Mouse (Mus musculus) ovary, postnatal 14 days (tissue): ENCODE measurements around the gene Rbmx2.

Experiments used
- DNase-seq: peaks from one replicate; pipeline ENCODE4 v3.0.0; 2022; ENCODE audit warnings: low spot score

Rbmx2 gene

DNA sequence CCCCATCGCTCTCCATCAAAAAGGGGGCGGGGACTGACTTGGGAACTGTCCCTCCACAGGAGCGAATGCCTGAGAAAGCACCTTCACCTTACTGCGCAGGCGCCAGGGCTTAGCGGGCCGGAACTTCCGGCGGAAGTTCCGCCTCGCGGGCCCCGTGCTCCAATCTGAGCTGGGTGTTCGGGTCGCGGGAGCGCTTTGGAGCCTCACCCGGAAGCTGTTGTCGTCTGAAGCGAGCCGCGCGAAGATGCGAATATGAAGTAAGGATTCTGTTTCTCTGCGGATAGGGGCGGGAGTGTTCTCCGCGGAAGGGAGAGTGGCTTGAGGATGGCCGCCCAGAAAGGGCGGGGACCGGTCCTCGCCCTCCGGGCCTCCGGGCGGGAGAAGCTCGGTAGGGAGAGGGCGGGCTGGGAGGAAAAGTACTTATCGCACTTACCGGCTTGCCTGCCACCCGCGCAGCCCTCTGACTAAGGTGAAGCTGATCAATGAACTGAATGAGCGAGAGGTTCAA lies at the start of gene Rbmx2:
Gene Rbmx2 (plus strand): TSS at position 141 of the 508 bp plus-strand sequence.
- peak; percentile 72 for DNase-seq

GRCm38 (mm10) chrX:48666807-48667206 lies 28.0 kb upstream of the Rbmx2 start:
- no peak for DNase-seq

- no peak for DNase-seq
Measured at GRCm38 (mm10) chrX:48669588-48669987, 25.2 kb upstream of the Rbmx2 start.

GRCm38 (mm10) chrX:48671714-48672113 lies 23.1 kb upstream of the Rbmx2 start:
- no peak for DNase-seq

DNA sequence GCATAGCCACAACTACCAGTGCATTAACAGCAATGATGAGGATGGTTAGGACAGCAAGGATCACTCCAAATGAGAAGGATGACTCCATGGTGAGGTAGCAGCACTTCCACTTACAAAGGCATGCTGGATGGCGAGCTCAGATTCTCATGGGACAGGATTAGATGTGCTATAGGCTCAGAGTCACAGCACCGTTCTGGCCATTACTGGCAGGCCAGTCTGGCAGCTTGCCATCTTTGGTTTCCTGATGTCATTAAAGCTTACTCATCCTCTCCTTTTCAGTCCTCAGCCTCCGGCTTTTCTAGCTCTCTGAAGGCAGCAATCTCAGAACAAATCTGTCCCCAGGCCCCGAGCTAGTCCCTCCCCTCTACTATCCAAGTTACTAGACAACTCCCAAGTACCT lies 20.6 kb upstream of the Rbmx2 start, which contains the start of gene Gpr119:
Gene Gpr119 (minus strand): TSS at position 308 of the 400 bp plus-strand sequence.
- no peak for DNase-seq

DNA sequence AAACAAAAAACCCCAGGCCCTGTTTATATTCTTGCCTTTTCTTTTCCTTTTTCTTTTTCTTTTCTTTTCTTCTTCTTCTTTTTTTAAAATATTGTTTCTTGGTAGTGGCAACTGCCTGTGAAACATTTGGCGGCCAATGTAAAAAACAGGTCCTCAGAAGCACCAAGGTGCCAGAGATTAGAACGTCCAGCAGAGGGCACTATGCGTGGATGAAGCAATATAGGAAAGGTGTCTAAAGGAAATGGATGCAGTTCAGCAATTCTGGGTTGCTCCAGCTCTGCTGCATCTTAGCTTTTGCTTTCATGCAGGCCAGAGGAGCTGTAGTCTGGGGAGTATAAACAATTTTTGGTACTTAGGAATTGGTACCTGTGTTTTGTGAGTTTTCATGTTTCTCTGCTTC lies 11.4 kb upstream of the Rbmx2 start:
- DNase-seq = peak; percentile 19

DNA sequence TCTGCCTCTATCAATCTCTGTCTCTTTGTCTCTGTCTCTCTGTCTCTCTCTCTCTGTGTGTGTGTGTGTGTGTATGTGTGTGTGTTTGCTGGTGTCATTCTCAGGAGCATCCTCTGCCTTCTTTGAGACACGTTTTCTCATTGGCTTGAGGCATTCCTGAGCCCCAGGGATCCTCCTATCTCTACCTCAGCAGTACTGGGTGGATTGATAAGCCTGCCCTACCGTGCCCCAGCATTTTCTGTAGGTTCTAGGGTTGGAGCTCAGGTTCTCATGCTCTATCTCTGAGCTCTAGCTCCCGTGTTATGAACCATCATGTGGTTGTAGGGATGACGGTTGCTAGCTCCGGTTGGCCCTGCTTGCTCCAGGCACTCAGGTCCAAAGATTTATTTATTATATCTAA lies 10.9 kb upstream of the Rbmx2 start:
- no peak for DNase-seq

DNA sequence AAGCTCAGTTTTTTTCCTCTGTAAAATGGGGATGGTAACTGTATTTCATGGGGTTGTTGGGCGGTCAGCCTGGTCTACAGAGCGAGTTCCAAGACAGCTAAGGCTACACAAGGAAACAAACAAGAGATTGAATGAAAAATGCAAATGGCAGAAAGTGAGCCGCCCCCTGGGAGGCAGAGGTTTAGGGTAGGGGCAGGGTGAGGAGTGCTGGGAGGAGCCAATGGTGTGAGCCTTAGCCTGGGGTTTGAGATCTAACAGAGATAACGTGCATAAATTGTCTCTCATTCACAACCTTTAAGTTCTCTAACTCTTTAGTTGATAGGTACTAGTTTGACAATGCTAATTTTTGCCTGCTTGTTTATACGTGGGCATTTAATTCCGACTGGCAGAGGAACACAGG lies 344 bp upstream of the Rbmx2 start:
- no peak for DNase-seq

GRCm38 (mm10) chrX:48709701-48710100 lies 14.9 kb downstream of the Rbmx2 start:
- no peak for DNase-seq

GRCm38 (mm10) chrX:48712846-48713245 lies 18.0 kb downstream of the Rbmx2 start:
- DNase-seq = no peak

DNA sequence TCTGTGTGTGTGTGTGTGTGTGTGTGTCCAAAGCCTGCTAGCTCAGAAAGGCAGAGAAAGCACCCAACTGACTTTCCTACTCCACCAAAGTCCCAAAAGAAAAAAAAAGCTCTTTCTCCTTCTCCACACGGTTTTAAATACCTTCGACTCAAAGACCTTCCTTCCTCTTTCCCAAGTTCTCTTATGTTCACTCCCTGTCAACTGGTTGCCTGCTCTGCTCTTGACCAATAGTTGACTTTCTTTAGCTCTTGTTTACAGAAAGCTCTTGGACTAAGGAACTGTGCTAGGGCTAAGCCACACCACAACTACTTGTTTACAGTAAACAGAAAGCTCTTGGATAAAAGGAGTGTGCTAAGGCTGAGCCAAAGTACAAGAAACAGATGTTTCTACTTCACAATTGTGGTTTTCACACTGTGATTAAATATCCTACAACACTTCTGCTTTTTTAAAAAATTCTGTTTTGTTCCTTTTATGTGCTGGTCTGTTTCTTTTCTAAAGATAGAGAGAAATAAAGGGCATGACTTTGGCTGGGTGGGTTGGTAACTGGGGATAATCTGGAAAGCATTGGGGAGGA lies 60.0 kb downstream of the Rbmx2 start:
- DNase-seq = no peak
